Mouse (Mus musculus) E14TG2a.4 (cell line): Measurements from ENCODE around the gene Impdh1.

ENCODE experiments used
- CTCF ChIP-seq: conservative IDR thresholded peaks from 2 replicates; pipeline ENCODE4 v1.5.1; 2014; ENCODE audit warnings: low read length
- NANOG ChIP-seq: IDR thresholded peaks from 2 replicates; pipeline ENCODE4 v1.6.1; 2014; ENCODE audit warnings: borderline replicate concordance, low read length, mixed read lengths
- POU5F1 ChIP-seq: IDR thresholded peaks from 2 replicates; pipeline ENCODE4 v1.6.1; 2014; ENCODE audit warnings: low read length, borderline replicate concordance

DNA sequence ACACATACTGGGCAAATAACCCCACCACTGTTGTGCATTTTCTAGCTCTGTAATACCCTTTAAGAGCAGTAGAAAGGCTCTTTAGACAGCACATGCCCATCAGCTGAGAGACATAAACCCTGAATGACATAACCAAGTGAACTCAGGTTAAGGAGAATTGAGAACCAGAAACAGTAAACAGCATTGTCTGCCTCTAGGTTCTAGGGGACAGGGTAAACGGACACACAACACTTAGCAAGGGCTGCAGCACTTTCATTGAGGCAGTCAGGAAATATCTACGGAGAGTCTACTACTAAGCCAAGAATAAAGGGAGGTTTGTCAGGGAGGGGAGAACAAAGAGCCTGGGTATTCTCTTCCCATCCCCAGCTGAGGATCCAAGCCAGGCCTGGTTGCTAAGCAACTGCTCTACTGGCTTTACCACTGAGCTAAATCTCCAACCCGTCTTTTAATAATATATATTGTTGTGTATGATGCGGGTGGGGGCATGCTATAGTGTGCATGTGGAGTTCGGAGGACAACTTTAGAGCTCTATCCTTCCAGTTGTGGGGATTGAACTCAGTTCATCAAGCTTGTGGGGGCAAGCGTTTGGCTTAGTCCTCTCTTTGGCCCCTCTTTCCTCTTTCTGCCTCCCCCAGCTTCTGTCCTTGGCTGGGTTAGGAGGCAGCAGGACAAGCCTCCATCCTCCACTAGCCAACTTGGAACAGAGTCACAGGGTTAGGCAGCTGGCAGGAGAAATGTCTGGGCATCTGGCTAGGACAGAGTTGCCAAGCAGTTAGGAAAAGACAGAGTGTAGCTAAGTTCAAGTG, 47.7 kb upstream of the Impdh1 start:
- TF ChIP-seq CTCF (no peak), NANOG (no peak), POU5F1 (no peak)
